Mouse (Mus musculus) G1E (cell line): ENCODE results near the gene Il17rd. TPM values are rescaled to one million over a fixed set of nuclear protein-coding genes. Genes with fewer than 3 reads are reported as not detected.

Experiments
- ATAC-seq: 2 replicates; pipeline ENCODE4 v1.8.0; 2016; ENCODE audit warnings: mild to moderate bottlenecking; ENCODE audit not compliant: insufficient number of reproducible peaks, poor library complexity, low FRiP score, severe bottlenecking; ENCODE audit errors: extremely low read depth
- DNase-seq: peaks from one replicate; pipeline ENCODE4 v3.0.0; 2012; ENCODE audit warnings: low spot score
- H3K27me3 ChIP-seq: 2 replicates; pipeline ENCODE4 v1.6.1; 2012; ENCODE audit warnings: mild to moderate bottlenecking, low read length, inconsistent platforms; ENCODE audit not compliant: insufficient read depth
- H3K36me3 ChIP-seq: replicated peaks from 2 replicates; pipeline ENCODE3; 2012; ENCODE audit warnings: mild to moderate bottlenecking, inconsistent platforms
- H3K4me1 ChIP-seq: 2 replicates; pipeline ENCODE4 v1.6.1; 2012; ENCODE audit warnings: low read depth, low read length, inconsistent platforms, mixed read lengths; ENCODE audit not compliant: insufficient read depth
- H3K4me3 ChIP-seq: 2 replicates; pipeline ENCODE4 v1.5.1; 2012; ENCODE audit warnings: low read depth, mild to moderate bottlenecking, inconsistent platforms, low read length, moderate library complexity, mixed read lengths
- H3K9me3 ChIP-seq: replicated peaks from 2 replicates; pipeline ENCODE4 v1.6.1; 2012; ENCODE audit warnings: inconsistent platforms
- CTCF ChIP-seq: IDR thresholded peaks from 2 replicates; pipeline ENCODE4 v1.5.1; 2012; ENCODE audit warnings: low read depth, low read length, inconsistent platforms, mixed read lengths
- GATA1 ChIP-seq: IDR thresholded peaks from 2 replicates; pipeline ENCODE4 v1.6.1; 2012; ENCODE audit warnings: borderline replicate concordance, low read length, inconsistent platforms, mixed read lengths
- GATA2 ChIP-seq: IDR thresholded peaks from 2 replicates; pipeline ENCODE4 v1.6.1; 2012; ENCODE audit warnings: low read depth, low read length, inconsistent platforms, borderline replicate concordance
- POLR2AphosphoS5 ChIP-seq: IDR thresholded peaks from 2 replicates; pipeline ENCODE4 v1.6.1; 2012; ENCODE audit warnings: low read depth, low read length, inconsistent platforms; ENCODE audit not compliant: insufficient replicate concordance
- TAL1 ChIP-seq: conservative IDR thresholded peaks from 2 replicates; pipeline ENCODE4 v1.6.1; 2012; ENCODE audit warnings: low read depth, low read length, inconsistent platforms, mixed read lengths
- polyA plus RNA-seq: library from polyadenylated mRNA; stranded (reverse); fragments of >175 nt; gene quantifications from 2 replicates; pipeline ENCODE4 v1.2.3, GENCODE M21; 2012
- total RNA-seq, 2 experiments: library from RNA; stranded (forward) in 1 of 2; stranded (reverse) in 1 of 2; fragments of 200-1000 nt in 1 of 2; fragments of >200 nt in 1 of 2; fragmentation: Nextera tagmentation in 1 of 2; gene quantifications; 2 replicates each; pipeline ENCODE4 v1.2.3; 2014 to 2017

Il17rd gene
- total and polyA plus RNA-seq, 3 experiments: 0.11 TPM; not detected in 2

DNA sequence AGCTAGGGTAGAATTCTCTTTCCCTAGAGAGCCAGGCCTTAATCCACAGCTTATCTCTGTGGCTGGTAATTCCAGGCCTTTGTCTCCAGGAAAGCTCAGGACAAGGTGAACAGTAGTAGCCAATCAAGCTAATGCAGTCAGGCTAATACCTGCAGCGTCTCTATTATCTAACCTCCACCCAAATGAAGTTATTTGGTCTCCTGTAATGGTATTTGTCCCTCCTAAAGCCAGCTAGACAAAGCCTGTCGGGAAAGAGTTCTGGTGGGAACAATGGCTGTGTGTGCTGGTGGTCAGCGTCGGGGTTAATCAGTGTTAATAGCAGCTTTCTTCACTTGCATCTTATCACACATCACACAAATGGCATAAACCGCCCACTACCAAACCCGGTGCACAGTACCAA, 32.8 kb upstream of the Il17rd start:
- Histone ChIP-seq H3K9me3 (no peaks in the 10 kb centered on the region), H3K4me1 (no peaks in the 10 kb centered on the region), H3K4me3 (no peak overlapping the region), H3K36me3 (no peaks in the 10 kb centered on the region), H3K27me3 (no peaks in the 10 kb centered on the region)
- TF ChIP-seq TAL1: no peak
- TF ChIP-seq GATA1: no peak
- no peak for TF ChIP-seq CTCF
- no peak for TF ChIP-seq GATA2
- TF ChIP-seq POLR2AphosphoS5: no peak
- DNase-seq (no peak), ATAC-seq (no peak)

DNA sequence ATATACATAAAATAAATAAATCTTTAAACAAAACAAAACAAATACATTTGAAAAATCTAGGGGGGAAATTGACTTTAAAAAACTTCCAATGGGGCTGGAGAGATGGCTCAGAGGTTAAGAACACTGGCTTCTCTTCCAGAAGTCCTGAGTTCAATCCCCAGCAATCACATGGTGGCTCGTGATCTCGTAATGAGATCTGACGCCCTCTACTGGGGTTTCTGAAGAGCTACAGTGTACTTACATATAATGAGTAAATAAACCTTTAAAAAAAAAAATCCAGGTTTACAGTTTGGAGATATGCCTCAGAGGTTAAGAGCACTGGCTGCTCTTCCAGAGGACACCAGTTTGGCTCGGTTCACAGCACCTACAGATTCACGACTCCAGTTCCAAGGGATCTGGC, 27.2 kb upstream of the Il17rd start:
- no peak overlapping the region for H3K4me3 ChIP-seq
- ATAC-seq (no peak), DNase-seq (no peak)
- no peaks in the 10 kb centered on the region for H3K9me3 ChIP-seq
- no peaks in the 10 kb centered on the region for H3K36me3 ChIP-seq
- no peaks in the 10 kb centered on the region for H3K4me1 ChIP-seq
- TF ChIP-seq POLR2AphosphoS5 (no peak), CTCF (no peak), GATA1 (no peak), TAL1 (no peak), GATA2 (no peak)
- H3K27me3 ChIP-seq: 0 out of 2 replicates have a peak, but pooled peaks cover 3% of the 10 kb centered on the region

DNA sequence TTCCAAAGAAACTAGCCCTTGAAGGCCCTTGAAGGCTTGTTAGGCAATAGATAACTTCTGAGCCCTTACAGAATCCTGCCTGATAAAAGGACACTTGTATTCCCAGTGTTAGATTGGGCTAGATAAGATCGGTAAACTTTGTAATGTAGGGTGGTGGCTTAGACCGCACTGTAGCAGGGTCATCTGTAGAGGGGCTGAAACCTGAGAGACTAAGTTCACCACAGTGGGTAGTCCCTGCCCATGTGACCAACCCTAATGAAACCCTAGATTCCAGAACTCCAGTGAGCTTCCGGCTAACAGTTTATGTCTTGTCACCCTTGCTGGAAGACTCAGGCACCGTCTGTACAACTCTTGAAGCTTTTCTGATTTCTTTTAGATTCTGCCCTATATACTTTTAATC, 25.1 kb upstream of the Il17rd start:
- DNase-seq: no peak
- Histone ChIP-seq H3K27me3 (0 out of 2 replicates have a peak, but pooled peaks cover 3% of the 10 kb centered on the region), H3K4me1 (no peaks in the 10 kb centered on the region), H3K4me3 (no peak overlapping the region), H3K36me3 (no peaks in the 10 kb centered on the region), H3K9me3 (no peaks in the 10 kb centered on the region)
- no peak for ATAC-seq
- TF ChIP-seq POLR2AphosphoS5 (no peak), TAL1 (no peak), CTCF (no peak), GATA1 (no peak), GATA2 (no peak)

DNA sequence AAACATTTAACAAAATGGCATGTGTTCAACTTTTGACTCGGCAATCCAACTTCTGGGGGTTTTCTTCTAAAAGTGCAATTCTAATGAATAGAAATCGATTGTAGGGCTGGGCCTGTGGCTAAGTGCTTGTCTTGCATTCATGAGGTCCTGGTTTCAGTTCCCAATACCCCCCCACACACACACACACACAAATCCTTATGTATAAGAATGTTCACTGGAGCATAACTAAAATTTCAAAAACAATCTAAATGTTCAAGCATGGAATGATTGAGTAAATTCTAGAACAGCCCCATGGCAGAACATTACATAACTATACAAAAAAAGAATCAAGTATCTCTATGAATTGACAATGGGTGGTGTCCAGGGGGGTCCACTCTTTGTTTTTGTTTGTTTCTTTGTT, 20.8 kb upstream of the Il17rd start:
- H3K4me3 ChIP-seq: no peak overlapping the region
- ATAC-seq (no peak), DNase-seq (no peak)
- no peak for TF ChIP-seq TAL1
- no peak for TF ChIP-seq CTCF
- TF ChIP-seq POLR2AphosphoS5: no peak
- no peak for TF ChIP-seq GATA1
- no peak for TF ChIP-seq GATA2
- H3K27me3 ChIP-seq: 0 out of 2 replicates have a peak, but pooled peaks cover 3% of the 10 kb centered on the region
- H3K4me1 ChIP-seq: no peaks in the 10 kb centered on the region
- H3K36me3 ChIP-seq: no peaks in the 10 kb centered on the region
- no peaks in the 10 kb centered on the region for H3K9me3 ChIP-seq

DNA sequence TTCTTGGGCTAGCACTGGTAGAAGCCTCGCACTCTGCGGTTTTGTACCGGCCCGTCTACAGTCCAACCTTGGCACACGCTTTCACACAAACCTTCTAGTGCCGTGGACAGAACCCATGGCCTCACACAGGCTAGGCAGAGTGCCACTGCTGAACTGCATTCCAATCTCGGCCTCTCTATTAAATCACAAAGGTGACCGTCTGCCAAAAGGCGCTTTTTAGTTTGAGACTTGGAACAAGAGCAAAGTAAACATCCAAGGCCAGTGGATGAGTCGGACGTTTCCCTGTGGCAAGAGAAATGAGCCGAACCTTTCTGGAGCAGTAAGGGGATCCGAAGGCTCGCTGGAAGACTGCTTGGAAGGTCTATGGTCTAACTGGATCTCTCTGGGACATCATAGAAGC, 18.9 kb upstream of the Il17rd start:
- Histone ChIP-seq H3K9me3 (no peaks in the 10 kb centered on the region), H3K4me1 (no peaks in the 10 kb centered on the region), H3K36me3 (no peaks in the 10 kb centered on the region), H3K27me3 (0 out of 2 replicates have a peak, but pooled peaks cover 3% of the 10 kb centered on the region), H3K4me3 (no peak overlapping the region)
- no peak for DNase-seq
- no peak for ATAC-seq
- TF ChIP-seq CTCF (no peak), GATA2 (no peak), TAL1 (no peak), POLR2AphosphoS5 (no peak), GATA1 (no peak)

DNA sequence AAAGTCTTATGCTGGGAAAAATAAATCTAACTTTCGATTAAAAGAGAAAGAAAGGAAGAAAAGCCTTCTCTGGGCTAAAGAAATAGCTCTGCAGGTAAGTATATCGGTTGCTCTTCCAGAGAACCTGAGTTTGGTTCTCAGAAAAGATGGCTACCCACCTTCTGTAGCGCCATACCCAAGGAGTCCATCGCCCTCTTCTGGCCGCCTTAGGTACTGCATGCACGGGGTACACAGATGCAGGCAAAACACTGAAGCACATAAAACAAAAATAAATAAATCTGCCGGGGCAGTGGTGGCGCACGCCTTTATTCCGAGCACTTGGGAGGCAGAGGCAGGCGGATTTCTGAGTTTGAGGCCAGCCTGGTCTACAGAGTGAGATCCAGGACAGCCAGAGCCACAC, 15.9 kb upstream of the Il17rd start:
- Histone ChIP-seq H3K9me3 (no peaks in the 10 kb centered on the region), H3K4me3 (no peak overlapping the region), H3K4me1 (no peaks in the 10 kb centered on the region), H3K36me3 (no peaks in the 10 kb centered on the region), H3K27me3 (no peaks in the 10 kb centered on the region)
- TF ChIP-seq TAL1 (no peak), CTCF (peak; percentile 66), GATA1 (no peak), GATA2 (no peak), POLR2AphosphoS5 (no peak)
- DNase-seq (no peak), ATAC-seq (no peak)
